Mouse (Mus musculus) megakaryocyte progenitor cell, adult 5-6 weeks (primary cell): ENCODE measurements around the gene D630039A03Rik. TPM values are rescaled to one million over a fixed set of nuclear protein-coding genes. Genes with fewer than 3 reads are reported as not detected.

Experiments used
- ATAC-seq: replicated peaks from 2 replicates; pipeline ENCODE4 v1.8.0; 2016; ENCODE audit warnings: mild to moderate bottlenecking, moderate TSS enrichment, inconsistent platforms; ENCODE audit not compliant: poor library complexity
- total RNA-seq, 2 experiments: library from RNA; stranded (forward) in 1 of 2; stranded (reverse) in 1 of 2; fragments of 157-497, 149-512 nt in 1 of 2; fragments of 200-1000 nt in 1 of 2; gene quantifications; 2 replicates each; pipeline versions ENCODE4 v1.2.3 to v1.2.4; 2015 to 2017

The D630039A03Rik gene
- total RNA-seq, 2 experiments from 2014 or later: not detected

DNA sequence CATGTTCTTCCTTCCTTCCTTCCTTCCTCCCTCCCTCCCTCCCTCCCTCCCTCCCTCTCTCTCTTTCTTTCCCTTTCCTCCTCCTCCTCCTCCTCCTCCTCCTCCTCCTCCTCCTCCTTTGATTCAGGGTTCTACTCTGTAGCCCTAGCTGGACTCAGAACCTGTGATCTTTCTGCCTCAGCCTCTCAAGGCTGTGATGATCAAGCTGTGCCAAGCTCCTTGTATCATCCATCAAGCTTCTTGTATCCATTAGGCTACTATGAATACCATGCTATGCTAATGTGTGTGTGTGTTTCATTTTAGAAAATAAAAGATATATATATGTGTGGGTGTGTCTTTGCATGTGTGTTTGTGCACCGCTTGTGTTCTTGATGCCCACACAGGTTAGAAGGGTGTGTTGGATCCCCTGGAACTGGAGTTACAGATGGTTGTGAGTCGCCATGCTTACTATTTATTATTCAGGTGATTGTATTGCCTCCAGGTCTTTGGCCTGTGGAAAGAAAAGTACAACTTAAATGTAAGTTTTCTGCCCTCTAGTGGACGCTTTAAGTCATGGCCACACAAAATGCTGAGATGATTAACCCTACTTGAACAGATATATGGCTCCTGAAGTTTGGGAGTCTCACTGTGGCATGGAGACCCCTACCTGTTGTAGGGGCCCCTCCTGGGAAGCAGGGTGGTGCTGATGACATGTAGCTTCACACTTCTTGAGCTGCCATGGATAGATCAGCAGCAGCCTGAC lies 11.5 kb upstream of the D630039A03Rik start:
- peak; percentile 74 for ATAC-seq

DNA sequence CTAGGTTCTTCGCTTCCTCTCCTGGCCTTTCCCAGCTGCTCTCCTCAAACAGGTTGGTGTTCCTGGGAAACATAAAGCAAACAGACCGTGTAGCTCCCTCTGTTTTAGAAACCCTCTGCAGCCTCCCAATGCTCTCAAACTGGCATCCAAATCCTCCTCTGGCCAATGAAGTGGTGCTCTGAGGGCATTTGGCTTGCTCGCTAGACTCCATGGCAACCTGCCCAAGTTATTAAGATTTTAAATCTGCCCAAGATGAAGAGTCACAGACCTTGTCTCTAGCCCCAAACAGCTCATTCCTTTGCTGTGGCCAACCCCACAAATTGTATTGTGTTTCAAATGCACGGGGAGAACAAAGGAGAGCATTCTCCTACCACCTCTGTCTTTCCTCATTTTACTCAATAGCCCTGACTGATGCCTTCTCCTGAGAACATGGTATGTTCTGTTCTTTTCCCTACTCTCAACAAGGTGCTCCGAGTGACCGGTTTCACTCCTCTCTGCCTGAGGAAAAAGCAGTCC lies 8.5 kb upstream of the D630039A03Rik start:
- ATAC-seq: no peak

DNA sequence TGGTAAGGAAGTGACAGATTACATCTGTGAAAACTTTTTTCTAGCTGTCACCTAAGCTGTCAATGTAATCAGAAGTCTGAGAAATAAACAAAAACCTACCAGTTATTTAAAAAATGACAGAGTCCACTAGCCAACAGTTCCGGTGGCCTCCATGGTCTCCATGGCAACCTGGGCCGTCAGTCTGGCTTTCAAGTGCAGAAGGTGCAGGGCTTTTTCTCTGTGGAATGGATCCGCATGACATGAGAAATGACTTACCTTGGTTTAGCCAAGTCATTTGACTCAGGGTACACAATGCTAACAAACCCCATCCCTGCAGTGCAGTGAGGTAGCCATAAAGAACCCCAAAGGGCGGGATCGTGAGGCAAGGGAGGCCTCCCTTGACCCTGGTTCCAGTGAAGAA lies 6.1 kb upstream of the D630039A03Rik start:
- no peak for ATAC-seq

DNA sequence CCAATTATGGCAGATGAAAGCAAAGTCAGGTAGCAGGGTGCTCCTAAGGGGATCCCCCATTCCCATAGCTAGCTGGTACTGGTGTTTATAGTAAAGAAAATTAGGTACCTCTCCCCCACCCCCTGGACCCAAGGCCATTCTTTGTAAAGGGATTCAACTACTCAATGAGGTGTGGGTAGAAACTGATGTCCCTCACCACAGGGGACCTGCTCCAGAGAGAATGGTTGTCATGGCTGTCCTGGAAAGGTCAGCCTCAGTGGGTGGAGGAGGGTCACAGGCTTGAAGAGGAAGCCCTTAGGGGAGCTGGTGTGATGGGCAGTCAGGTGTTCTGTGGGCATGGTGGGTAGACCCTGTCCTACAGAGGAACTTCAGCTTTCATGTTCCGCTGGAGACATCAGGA lies 4.4 kb upstream of the D630039A03Rik start:
- ATAC-seq: no peak

GRCm38 (mm10) chr4:57919494-57920423 lies 3.7 kb upstream of the D630039A03Rik start:
- ATAC-seq: peak; percentile 60

GRCm38 (mm10) chr4:57916711-57917110 lies 614 bp upstream of the D630039A03Rik start:
- no peak for ATAC-seq

- ATAC-seq: no peak
These were observed 706 bp downstream of the D630039A03Rik start for GRCm38 (mm10) chr4:57915216-57915965.

- ATAC-seq: peak; percentile 41; the same call in 1 of the 2 replicates
These were observed 1.6 kb downstream of the D630039A03Rik start for GRCm38 (mm10) chr4:57914193-57915190.

DNA sequence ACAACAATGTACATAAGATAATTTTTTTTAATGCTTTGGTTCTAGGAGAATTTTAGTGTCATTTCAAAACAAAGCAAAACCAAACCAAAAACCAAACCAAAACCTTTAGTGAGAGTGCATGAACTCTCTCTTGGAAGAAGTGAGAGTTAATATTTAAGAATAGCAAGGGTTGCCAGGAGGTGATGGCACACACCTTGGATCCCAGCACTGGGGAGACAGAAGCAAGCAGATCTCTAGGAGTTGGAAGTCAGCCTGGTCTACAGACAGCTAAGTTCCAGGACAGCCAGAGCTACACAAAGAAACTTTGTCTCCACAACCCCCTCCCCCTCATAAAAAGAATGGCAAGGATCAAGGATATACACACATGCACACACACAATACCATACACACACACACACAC lies 3.1 kb downstream of the D630039A03Rik start:
- ATAC-seq: no peak

GRCm38 (mm10) chr4:57908860-57909259 lies 7.2 kb downstream of the D630039A03Rik start:
- ATAC-seq: peak; percentile 41

- ATAC-seq: no peak
These were observed 9.4 kb downstream of the D630039A03Rik start for GRCm38 (mm10) chr4:57906708-57907107.

DNA sequence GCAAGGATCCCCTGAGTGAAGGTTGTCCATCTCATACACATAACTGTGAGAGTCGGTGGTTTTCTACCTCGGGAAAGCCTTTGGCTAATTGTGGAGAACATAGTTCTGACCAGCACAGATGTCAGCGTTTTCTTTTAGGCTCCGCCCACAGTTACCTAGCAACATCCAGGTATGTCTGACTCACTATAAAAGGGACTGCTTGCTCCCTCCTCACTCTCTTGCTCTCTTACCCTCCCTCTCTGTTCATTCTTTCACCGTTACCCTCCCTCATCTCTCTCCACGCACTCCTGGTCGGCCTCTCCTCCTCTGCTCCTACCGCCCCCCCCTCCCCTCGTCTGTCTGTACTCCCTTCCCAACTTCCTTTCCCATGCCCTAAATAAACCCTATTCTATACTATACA lies 11.5 kb downstream of the D630039A03Rik start:
- no peak for ATAC-seq

DNA sequence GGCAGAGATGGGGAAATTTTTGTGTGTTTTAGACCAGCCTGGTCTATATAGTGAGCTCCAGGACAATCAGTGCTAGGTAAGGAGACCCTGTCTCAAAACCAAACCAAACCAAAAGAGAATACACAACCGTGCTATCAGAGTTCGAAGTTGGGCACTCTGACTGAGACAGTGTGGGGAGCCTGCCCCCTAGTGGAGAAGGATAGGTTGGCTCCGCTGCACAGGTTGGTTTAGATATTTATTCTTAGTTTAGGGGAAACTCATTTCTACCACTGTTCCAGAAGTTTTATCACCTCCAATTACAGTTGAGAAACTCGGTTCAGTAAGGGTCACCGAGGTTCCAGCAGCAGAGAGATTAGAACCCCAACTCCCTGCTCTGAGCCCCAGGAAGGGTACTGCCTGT lies 11.9 kb downstream of the D630039A03Rik start:
- ATAC-seq: peak; percentile 71

DNA sequence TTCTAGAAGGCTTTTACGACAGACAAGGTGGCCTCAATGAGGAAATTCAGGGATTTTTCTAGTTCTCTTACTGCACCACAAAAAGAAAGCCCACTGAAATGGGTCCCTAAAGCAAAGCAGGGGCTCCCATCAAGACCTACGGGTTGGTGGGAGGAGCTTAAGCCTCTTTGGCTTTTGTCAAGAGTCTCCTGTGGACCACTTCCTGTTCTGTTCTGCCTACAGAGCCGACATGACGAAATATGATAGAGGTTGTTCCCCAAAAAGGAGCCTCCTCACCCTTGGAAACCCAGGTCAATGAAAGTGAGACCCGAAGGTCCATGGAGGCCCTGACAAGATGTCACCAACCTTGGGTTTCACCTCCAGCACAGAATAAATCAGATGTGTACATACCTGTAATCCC lies 13.5 kb downstream of the D630039A03Rik start:
- peak; percentile 78 for ATAC-seq

GRCm38 (mm10) chr4:57901210-57901609 lies 14.9 kb downstream of the D630039A03Rik start:
- ATAC-seq: peak; percentile 77

DNA sequence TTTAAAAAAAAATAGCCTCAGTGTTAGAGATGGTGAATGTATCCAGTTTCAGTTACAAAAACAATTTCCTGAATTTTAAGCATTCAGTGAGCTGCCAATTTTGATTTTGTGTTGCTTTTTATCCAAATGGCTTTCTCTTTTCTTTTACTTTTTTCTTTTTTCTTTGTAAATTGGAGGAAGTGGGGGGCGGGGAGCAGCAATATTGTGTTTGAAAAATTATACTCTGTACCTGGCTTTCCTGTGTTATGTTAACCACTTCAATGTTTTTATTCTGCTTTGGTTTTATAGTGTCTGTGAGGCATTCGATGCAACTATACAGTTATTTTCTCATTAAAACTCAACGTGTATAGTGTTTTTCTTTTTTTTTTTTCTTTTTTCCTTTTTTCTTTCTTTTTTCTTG lies 19.5 kb downstream of the D630039A03Rik start:
- no peak for ATAC-seq

DNA sequence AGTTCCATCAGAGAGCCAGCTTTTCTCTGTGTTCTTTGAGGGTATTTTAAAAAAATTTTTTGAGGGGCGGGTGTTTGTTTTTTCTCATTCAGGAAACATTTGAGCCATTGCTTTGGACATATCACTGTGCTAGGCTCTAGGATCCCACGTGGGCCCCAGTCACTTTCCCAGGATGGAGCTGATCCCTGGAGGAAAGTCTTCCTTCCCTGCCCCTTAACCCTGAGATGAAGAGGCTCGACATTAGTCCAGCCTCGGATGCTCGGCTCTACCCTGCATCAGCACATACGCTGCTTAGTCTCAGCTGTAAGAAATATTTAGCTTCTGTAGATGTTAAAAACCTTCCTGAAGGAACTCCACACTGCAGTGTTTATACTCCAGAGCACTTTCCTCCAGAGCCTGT lies 20.2 kb downstream of the D630039A03Rik start:
- no peak for ATAC-seq

- no peak for ATAC-seq
These were observed 21.0 kb downstream of the D630039A03Rik start for GRCm38 (mm10) chr4:57895140-57895539.

DNA sequence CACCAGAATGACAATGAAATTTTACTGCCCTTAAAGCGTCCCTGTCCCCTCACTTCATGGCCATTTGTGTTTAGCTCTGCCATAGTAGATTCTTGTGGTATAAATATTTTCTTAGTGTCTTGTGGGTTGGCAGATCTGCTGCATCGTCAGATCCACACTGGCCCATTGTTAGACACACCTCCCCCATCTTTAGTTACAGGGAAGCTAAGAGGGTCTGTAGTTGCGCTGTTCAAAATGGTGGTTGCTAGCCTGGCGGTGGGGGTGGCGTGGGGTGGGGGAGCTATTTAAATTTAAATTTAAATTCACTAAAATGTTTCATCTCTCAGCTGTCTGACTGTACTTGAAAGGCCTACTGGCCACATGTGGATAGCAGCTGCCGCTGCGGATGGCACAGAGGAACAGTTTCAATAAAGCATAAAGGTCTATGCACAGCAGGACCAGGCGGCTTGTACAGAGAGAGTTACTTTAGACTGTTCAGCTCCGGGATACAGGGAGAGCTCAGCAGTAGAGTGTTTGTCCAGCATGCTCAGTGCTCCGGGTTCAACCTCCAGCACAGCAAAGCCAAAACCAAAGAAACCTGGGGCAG lies 24.0 kb downstream of the D630039A03Rik start:
- no peak for ATAC-seq
